Mouse (Mus musculus): ENCODE data around the gene Grik4.

Gene Grik4

DNA sequence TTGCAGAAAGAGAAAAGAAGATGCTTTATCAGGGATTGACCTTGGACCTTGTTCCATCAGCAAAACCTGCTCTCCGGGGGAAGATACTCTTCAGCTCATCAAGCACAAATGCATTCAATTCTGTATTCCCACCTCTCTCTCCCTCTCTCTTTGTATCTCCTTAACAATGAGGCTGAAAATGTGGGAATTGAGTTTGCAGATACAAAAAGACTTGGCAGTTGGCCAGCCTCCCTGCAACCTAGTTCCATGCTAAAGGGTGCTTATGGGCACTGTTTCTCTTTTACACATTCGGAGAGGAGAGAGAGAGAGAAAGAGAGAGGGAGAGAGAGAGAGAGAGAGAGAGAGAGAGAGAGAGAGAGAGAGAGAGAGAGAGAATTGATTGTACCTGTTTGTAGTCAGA is 273.7 kb downstream of the Grik4 start:
- DNase-seq (ENCODE audit: low spot score), result no peak

DNA sequence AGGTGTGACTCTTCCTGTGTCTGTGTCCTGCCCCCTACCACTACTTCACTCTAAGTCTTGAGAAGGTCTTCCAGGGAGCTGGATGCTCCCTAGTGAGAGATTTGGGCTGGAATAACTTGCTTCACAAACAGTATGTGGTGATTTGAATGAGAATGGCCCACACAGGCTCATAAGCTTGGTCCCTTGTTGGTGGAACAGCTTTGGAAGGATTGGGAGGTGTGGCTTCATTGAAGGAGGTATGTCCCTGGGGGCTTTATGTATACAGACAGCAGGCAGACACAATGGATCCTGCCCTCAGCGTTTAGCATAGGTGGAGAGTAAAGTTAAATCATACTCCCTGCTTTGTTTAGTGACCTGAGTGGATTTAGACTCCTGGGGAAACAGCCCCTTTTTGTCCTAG is 282.8 kb downstream of the Grik4 start:
- no peak for DNase-seq (ENCODE audit: low spot score)

DNA sequence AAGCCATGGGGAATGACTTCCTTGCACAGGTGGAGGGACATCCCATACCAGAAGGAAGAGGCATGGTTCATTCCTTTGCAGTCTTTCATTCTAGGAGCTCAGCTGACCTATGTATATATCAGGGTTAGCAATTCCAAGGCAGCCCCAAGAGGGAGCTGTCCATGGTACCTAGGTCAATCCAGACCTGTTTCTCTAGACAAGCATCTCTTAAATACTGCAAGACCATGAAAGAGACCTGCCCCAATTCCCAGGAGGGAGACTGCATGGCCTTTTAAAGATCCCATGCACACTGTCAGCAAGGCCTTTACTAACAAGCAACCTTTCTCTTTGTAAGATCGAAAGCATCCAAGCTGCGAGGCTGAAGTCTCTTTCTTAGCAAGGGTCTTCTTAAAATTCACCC is 291.5 kb downstream of the Grik4 start:
- no peak for DNase-seq (ENCODE audit: low spot score)

DNA sequence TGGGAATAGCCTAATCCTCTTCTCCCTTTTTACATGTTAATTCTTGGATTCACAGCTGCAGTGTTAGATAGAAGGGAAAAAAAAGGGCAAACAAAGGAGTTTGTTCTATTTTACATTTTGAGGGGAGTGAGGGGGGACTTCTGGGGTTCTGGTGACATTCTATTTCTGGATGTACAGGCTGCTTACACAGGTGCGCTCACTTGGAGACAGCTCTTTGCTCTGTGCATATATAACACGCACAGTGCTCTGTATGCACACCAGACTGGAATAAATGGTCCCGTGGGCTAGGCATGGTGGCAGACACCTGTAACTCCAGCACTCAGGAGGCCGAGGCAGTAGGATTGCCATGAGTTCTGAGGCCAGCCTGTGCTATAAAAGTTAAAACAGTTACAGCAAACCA is 292.0 kb downstream of the Grik4 start:
- no peak for DNase-seq (ENCODE audit: low spot score)

DNA sequence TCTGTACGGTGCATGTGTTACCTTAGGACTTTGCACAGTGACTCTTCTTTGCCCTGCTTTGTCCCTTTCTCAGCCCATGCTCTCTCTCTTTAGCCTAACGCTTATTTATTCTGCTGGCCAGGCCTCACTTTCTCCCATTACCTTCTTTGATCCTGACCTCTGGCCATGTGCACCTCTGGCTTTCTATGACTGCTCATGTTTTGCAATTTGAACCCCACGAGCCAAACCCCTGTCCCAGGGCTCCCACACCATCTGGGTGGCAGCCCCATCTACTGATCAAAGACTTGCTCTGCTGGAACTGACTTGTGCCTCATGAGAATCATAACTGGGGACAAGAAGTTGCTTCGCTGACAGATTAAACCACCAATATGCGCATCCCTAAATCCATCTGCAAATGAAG is 294.4 kb downstream of the Grik4 start:
- no peak for DNase-seq (ENCODE audit: low spot score)

DNA sequence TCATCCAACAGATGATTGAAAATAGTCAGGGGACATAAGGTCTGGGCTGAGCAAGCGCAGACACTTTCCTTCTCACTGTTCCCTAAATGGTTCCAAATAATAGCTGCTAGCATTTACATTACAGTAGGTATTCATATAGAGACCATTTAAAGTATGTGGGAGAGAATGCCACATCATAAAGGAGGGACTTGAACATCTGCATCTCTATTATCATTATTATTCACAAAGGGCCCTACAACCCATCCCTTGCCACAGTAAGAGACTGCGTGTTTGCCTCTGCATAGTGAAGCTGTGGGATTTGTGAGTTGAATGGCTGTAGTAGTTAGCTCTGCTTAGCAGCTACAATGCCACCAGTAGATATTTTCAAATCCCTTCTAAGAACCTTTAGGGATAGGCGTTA is 296.2 kb downstream of the Grik4 start:
- DNase-seq (ENCODE audit: low spot score), result no peak

DNA sequence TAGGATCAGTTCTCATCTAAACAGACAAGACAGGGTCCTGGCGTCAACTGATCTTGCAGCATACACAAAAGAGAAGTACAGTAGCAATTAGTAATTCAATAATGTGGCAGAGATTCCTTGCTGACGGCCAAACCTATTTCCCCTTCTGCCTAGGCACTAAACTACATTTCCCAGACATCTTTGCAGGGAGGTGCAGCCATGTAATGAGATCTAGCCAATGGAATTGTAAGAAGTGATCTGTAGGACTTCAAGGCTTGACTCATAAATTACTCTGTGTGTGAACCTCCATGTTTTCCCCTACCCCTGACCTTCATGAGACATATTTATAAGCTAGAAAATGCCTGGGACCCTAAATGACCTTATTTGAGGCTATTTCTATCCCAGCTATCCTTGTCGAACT is 296.7 kb downstream of the Grik4 start:
- no peak for DNase-seq (ENCODE audit: low spot score)

DNA sequence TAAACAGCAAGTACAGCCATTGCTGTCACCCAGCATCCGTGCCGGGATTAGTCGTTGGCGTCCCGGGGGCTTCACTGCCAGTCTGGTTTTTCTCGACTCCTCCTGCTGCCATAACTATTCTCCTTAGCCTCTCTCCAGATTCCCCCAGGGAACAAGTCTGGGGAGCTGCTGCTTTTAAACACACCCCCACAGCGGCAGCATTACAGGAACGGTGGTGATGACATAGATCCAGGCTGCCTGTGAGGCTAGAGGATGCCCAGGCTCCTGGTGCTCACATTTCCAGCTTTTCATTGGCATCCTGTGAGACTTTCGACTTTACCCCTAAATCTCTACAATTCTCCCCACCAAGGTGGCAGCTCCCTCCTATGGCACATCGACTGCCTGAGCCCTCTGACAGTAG is 297.5 kb downstream of the Grik4 start:
- no peak for DNase-seq (ENCODE audit: low spot score)

DNA sequence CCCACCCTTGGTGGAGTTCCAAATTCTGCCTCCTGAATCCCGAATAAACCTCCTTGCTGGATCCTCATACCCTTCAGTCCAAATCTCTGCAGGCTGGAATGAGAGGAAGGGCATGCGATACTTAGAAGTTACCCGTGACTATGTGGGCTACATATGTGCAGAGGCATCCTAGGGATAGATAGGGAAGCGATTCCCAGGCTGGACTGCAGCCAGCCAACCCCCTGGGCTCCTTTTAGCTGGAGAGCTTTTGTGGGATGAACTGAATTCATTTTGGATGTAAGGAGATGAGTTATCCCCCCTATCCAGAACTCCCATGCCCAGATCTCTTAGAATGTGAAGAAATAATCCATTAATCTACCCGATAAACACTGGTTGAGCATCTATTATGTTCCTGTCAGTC is 299.1 kb downstream of the Grik4 start:
- DNase-seq (ENCODE audit: low spot score), result no peak

DNA sequence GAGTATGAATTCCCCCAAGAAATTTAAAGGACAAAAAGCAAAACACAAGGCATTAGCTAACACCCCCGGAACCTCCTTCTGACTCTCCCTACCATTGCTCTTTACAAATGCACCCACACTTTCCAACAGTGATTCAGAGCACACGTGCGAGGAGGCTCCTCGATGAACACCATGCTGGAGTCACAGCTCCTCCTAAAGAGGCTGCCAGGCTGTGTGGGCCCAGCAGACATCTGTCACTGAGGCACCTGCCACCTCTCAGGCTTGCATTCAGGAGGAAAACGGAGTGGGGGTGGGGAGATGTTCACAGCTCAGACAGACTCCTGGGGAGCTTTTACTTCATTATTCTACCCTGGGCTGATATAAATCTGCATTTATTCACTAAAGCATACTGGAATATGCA is 301.5 kb downstream of the Grik4 start:
- no peak for DNase-seq (ENCODE audit: low spot score)

DNA sequence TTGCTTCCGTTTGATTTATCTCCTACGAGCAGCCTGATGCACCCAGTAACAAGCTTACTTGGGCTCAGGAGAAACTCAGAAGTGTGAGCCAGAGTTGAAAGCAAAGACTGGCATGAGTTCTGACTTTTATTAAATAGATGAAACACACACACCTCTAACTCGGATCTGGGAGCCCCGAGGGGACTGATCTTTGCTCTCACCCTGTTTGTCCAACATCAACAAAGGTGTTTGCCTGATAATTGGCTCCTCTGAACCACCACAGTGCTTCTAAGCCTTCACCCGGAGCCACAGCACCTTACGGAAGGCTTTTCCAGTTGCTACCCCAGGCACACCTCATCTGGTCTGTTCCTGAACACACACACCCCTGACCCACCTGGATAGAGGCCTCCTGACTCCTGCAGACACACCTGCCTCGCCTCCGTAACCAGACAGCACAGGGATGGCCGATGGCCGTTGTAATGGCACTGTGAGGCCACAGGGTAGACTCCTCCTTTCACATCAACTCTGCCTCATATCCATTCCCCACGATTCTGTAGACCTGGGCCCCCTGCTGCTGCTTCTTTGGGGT is 302.7 kb downstream of the Grik4 start:
- DNase-seq (ENCODE audit: low spot score), result no peak

DNA sequence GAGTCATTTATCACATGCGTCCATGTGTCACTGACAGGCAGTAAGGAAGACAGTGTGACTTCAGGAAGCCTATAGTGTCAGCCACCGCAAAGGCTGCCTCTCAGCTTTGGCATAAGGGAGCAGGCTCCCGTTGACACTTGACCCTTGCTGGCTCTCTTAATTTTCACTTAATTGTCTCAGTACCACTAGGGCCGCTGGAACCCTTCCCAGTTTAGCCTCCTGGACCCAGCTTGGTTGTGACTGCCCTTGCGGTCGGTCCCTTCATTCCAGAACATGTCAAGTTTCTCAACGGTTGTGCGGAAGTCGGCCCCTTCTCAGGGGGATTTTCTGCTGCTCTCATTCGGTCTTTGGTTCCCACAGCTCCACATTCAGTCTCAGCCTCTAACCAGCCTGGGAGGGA is 307.8 kb downstream of the Grik4 start:
- DNase-seq (ENCODE audit: low spot score), result no peak

DNA sequence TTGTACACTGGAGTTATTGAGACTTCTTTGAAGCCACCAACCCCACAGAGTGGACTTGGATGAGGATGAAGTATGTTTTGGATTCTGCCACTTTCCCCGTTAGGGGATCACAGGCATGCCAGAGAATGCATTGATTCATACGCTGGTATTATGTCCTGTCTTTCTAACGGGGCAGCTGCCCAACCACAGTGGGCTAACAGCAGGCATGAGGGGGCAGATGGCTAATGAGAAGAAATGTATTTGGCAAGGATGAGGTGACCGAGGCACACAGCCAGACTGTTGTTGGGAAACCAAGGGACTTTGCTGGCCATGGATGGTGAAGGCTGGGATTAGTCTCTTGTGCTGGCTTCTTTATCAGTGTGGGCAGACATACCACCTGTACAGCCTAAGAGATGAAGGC is 312.8 kb downstream of the Grik4 start:
- no peak for DNase-seq (ENCODE audit: low spot score)

DNA sequence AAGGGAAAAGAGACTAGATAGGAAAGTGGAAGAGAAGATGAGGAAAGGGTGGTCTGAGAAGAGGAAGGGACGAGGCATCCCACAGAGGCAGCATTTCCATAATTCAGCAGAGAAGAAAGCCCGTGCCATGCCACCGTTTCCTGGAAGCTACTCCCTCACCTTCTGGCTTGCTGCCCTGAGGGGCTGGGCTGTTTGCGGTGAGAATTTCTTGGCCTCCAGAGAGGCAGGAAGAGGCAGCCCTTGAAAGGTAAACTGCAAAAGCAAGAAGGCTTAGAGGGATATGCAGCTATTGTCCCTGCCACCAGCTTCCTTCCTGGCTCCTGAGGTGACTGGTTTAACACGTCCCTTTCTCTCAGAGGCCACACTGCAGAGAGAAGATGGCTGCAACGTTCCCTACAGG is 316.7 kb downstream of the Grik4 start:
- no peak for DNase-seq (ENCODE audit: low spot score)

DNA sequence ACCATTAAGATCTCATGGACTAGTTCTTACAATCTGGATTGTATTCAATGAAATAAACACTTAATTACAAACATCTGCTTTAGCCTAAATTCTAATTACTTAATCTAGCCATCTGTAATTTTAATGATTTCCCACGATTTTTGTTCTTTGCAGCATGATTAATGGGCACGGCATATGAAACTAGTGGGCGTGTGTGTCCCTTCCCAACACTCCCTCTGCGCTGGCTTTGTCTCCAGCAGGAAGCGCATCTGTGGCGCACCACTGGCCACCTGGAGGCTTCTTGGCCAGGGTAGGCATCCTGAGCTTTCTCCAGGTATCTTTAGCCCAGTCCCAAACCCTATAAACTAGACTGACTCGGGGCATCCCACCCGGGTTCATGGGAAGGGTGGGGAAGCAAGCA is 317.1 kb downstream of the Grik4 start:
- DNase-seq (ENCODE audit: low spot score), result no peak

DNA sequence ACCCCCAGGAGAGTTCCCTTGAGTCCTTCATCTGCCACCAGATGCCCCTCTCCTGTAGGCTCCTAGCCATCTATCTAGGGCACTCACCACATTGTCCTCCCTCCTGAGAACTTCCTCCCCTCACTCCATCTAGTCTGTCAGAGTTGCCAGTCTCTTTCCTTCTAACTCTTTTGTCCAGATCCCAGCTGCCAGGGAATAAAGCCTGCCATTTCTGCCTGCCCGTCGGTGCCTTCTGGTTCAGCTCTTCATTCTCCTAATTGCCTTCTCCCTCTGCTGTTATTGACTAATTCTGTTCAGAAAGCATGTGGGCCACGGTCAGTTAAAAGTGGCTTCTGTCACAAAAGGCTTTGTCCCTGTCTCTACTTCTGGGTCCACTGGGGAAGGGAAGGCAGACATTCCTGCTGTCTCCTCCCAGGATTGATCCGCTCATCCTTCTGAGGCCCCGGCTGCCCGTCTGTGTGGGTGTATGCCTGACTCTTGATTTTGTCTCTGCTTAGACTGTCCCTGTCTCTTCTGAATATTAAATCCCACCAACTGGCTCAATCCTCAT is 318.0 kb downstream of the Grik4 start:
- no peak for DNase-seq (ENCODE audit: low spot score)

DNA sequence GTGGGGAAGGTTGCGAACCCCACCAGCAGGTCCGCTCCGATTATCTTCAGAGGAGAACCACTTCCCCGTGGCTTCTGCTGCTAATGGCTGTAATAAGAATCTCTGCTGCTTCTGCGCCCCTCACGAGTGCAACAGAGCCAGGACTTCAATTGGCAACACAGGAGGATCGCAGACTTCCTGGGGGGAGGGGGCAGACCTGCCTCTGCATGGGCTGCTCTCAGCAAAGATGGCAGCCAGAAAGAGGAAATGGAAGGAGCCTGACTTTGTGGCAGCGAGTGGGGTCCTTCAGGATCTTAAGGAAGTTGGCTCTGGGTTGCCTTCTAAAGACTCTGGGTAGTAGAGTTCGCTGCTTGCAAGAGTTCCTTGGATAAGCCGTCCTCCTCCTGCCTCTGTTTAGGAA is 329.9 kb downstream of the Grik4 start:
- DNase-seq (ENCODE audit: low spot score), result no peak

DNA sequence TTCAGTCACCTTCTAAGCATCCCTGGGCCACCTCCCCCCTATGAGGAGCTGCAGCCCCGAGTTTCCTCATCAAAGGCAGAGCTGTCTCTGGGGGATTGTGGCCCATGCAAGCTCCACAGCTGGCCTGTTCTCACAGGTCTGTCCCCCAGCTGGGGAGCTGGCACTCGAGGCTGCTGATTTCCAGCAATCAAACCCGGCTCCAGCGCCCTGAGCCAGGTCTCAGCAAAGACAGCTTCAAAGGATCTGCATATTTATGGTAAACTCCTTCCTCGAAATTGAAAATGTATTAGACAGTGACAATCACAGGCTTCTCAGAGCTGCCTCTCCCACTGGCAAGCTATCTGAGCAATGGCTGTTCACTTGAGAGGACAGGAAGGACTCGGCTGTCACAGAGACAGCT is 330.5 kb downstream of the Grik4 start:
- DNase-seq (ENCODE audit: low spot score), result no peak

DNA sequence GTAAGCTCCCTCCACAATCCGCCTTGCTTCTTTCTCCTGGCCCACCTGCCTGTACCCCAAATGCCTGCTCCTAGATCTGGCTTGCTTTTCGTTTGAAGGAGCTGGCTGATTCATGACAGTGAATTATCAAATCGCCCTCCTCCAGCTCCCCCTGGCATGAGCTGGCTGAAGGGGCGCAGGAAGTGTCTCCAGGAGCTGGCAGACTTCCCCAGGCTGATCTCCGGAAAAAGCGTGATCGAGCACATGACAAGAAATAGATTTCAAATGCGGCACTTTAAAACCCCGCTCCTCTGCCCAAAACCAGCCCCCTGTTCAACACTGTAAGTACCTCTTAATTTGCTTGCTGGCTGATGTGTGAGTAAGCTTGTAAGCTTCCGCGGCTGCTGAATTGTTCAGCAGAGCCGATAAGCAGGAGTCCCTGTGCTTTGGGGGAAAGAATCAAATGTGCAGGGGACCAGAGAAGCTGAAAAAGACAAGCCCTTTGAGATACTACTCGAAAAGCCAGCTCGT is 331.8 kb downstream of the Grik4 start:
- DNase-seq (ENCODE audit: low spot score), result no peak

DNA sequence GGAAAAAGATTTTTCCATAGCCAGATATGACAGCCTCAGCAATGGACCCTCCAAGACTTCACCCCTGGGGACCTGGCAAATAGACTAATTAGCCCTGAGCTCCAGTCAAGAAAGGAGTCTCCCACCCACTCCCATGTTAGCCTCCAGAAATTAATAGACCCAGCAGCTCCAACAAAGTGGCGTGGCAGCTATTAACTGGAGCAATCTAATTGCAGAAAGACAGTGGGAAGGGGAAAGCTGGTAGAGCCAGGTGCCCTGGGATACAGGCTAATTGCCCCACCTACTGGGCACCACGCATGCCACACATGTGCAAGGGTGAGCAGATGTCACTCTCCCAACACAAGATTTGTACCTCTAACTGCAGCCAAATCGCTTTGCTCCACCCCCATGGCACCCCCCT is 342.8 kb downstream of the Grik4 start:
- DNase-seq (ENCODE audit: low spot score), result no peak

DNA sequence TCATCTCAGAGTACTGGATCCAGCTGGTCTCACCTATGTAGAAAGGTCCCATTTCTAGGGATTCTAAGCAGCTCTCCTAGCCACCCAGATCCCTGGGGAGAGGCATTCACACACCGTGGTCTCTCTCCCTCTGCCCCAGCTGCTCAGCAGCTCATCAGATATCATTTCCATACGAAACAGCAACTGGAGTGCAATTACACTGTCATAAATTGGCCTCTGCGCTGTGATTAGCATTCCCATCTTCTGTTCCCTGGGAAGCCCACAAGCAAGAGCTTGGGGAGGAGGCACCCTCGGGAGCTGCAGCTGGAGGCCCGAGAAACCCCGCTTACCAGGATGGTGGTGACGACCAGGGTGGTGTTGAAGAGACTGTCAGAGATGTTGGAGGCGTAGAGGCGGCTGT is 346.8 kb downstream of the Grik4 start:
- no peak for DNase-seq (ENCODE audit: low spot score)

DNA sequence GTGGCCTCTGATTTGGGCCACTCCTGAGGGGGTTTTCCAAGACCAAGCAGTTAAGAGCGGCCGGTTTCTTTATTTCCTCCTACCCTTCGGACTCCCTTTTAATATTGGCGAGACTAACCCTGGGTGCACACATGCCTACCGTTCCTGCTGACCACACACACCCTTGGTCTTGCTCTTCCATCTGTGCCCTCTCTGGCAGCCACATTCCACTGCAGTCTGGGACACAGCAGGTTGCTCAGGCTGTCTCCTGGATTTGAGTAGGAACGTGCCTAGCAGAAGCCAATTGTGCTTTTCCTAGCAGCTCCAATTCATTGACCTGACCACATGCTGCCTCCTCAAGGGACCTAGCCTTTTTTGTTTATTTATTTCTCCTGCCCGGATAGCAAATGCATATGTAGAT is 365.8 kb downstream of the Grik4 start:
- DNase-seq (ENCODE audit: low spot score), result no peak

DNA sequence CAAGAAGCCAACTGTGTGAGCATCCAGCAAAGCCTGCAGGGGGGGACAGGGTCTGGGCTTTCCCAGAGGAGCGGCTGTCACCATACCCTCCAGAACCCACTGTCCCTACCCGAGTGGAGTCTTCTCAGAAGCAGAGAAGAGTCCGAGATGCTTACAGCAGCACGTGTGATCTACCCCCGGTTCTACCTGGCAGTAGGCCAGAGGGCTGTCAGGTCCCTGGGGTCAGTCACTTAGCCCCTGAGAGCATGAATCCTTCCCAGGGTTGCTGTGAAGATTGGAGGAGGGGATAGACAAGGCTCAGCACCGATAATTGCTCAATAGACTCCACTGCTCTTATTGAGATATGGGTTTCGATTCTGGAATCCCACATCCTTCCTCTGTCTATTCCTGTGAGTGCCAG is 366.2 kb downstream of the Grik4 start:
- DNase-seq (ENCODE audit: low spot score), result no peak

DNA sequence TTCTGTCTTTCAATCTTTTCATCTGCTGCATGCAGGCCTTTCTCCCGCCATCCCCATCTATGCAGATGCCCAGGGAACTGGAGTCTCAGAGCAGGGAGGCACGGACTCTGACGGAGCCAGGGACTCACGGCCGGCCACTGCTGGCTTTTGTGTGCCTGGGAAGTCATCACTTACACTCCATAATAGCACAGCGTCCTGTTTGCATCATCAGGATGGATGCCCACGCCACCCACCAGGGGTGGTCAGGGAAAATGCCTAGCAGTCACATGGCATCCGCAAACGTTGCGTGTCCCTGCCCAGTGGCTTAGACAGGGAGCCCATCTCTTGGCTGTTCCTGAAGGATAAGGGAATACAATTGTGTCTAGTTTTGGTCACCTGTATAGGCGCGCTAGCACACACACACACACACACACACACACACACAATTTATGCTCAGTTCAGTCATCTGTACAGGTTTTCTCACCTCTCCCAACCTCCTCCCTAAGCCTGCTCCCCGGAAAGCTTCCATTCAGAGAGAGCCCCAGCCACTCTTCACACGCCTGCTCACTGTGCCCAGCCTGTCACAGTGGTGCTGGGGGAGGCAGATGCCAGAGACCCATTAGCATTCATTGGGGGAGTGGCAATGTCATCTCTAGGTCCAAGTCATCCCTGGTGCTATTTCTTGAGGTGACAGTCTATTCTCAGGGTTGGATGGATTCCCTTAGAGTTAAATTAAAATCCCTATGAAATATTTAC is 370.5 kb downstream of the Grik4 start:
- DNase-seq (ENCODE audit: low spot score), result no peak

Measured in spleen, adult 12 weeks (tissue).